Mouse (Mus musculus): Measurements from ENCODE around the gene Dtd1. TPM values are rescaled to one million over a fixed set of nuclear protein-coding genes. Genes with fewer than 3 reads are reported as not detected.
A peak's percentile ranks its signal among the peaks of the same experiment; 100 is the strongest.

Gene Dtd1
- total RNA-seq, 2 experiments from 2014 or later: 69.9 to 75.4 TPM

GRCm38 (mm10) chr2:144738161-144738560 lies 138.5 kb downstream of the Dtd1 start:
- TF ChIP-seq CTCF (conservative IDR thresholded peaks at IDR 0.05): no peak
- Histone ChIP-seq H3K4me3 (no peak overlapping the region), H3K27ac (peak overlapping the region; percentile 51)
- no peak for DNase-seq (ENCODE audit: low spot score in 2 of 2)

GRCm38 (mm10) chr2:144738576-144738975 lies 138.9 kb downstream of the Dtd1 start:
- Histone ChIP-seq H3K4me3 (no peak overlapping the region), H3K27ac (peak overlapping the region; percentile 51)
- no peak for DNase-seq (ENCODE audit: low spot score in 2 of 2)
- TF ChIP-seq CTCF (conservative IDR thresholded peaks at IDR 0.05): no peak

GRCm38 (mm10) chr2:144740577-144740997 lies 140.9 kb downstream of the Dtd1 start:
- no peak for DNase-seq (ENCODE audit: low spot score in 2 of 2)
- Histone ChIP-seq H3K27ac (no peak overlapping the region), H3K4me3 (no peak overlapping the region)
- TF ChIP-seq CTCF (conservative IDR thresholded peaks at IDR 0.05): no peak

- H3K27ac ChIP-seq: peak overlapping the region; percentile 46; the same call in 1 of the 2 replicates
- DNase-seq (ENCODE audit: low spot score in 2 of 2): no peak
- no peak overlapping the region for H3K4me3 ChIP-seq
- no peak for TF ChIP-seq CTCF (conservative IDR thresholded peaks at IDR 0.05)
Measured at GRCm38 (mm10) chr2:144741973-144742372, 142.3 kb downstream of the Dtd1 start.

GRCm38 (mm10) chr2:144743316-144743715 lies 143.6 kb downstream of the Dtd1 start:
- DNase-seq (ENCODE audit: low spot score in 2 of 2): no peak
- Histone ChIP-seq H3K4me3 (no peak overlapping the region), H3K27ac (peak overlapping the region; percentile 46; the same call in 1 of the 2 replicates)
- TF ChIP-seq CTCF (conservative IDR thresholded peaks at IDR 0.05): no peak

- H3K4me3 ChIP-seq: no peak overlapping the region
- DNase-seq (ENCODE audit: low spot score in 2 of 2): no peak
- TF ChIP-seq CTCF (conservative IDR thresholded peaks at IDR 0.05): no peak
- no peak overlapping the region for H3K27ac ChIP-seq
Measured at GRCm38 (mm10) chr2:144745266-144745665, 145.6 kb downstream of the Dtd1 start.

GRCm38 (mm10) chr2:144746046-144746783 lies 146.5 kb downstream of the Dtd1 start:
- no peak overlapping the region for H3K27ac ChIP-seq
- no peak for TF ChIP-seq CTCF (conservative IDR thresholded peaks at IDR 0.05)
- DNase-seq (ENCODE audit: low spot score in 2 of 2): no peak
- H3K4me3 ChIP-seq: no peak overlapping the region

DNA sequence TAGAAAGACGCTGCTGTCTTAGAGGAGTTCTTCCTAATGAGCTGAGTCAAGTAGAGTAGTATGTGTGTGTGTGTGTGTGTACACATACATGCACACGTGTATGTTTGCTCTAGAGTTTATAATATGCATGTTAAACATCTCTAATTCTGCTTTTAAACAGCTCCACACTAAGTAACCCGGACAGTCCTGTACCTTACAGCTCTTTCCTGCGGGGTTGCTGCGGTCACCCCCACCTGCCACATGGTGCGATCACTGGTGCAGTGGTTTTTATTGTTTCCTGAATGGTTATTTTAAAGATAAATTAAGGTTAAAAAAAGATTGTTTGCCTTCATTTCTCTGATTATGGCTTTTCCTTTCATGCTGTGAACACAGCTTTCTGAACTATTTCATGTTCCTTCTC lies 153.9 kb downstream of the Dtd1 start:
- no peak overlapping the region for H3K4me3 ChIP-seq
- DNase-seq (ENCODE audit: low spot score in 2 of 2): no peak
- peak overlapping the region; percentile 53; the same call in 1 of the 2 replicates for H3K27ac ChIP-seq
- TF ChIP-seq CTCF (conservative IDR thresholded peaks at IDR 0.05): no peak

GRCm38 (mm10) chr2:144755016-144755415 lies 155.3 kb downstream of the Dtd1 start:
- no peak for TF ChIP-seq CTCF (conservative IDR thresholded peaks at IDR 0.05)
- Histone ChIP-seq H3K27ac (no peak overlapping the region), H3K4me3 (no peak overlapping the region)
- no peak for DNase-seq (ENCODE audit: low spot score in 2 of 2)

DNA sequence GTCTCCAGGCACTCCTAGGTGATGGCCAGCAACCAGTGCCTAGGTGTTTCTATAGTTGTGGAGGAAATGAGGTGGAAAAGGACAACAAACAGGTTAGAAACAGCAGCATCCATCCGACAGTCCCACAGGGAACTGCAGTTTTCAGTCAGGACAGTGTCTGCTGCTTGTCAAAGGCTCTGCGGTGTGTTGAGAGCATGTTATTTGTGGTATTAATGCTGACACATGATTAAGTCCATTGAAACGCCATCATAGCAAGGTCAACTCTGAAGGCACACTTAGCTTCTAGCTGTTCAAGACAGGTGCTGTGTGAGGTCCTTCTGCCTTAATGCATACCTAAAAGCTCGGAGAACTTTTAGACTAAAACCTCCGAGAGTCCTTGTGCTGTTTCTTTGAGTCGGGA lies 161.0 kb downstream of the Dtd1 start:
- no peak overlapping the region for H3K4me3 ChIP-seq
- no peak for DNase-seq (ENCODE audit: low spot score in 2 of 2)
- no peak overlapping the region for H3K27ac ChIP-seq
- TF ChIP-seq CTCF (conservative IDR thresholded peaks at IDR 0.05): no peak

DNA sequence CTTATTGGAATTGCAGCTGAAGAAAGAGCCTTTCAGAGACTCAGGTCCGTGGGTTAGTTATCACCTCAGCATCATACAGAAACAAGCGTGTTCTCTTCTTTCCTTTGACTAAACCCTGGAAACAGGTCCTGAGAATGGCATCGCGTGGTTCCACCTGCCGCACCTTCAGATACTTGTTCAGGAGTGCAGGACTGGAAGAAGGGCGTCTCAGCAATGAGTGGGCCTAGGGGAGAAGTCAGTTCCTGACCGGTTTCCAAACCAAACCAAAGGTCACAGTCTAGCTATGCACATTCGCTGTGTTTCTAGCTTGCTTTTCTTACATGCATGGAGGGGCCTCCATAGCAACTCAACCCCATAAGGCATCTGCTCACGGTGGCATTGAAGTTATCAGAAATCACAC lies 164.0 kb downstream of the Dtd1 start:
- DNase-seq (ENCODE audit: low spot score in 2 of 2): no peak
- no peak overlapping the region for H3K27ac ChIP-seq
- no peak for TF ChIP-seq CTCF (conservative IDR thresholded peaks at IDR 0.05)
- no peak overlapping the region for H3K4me3 ChIP-seq

GRCm38 (mm10) chr2:144764116-144764788 lies 164.6 kb downstream of the Dtd1 start:
- no peak overlapping the region for H3K27ac ChIP-seq
- no peak for TF ChIP-seq CTCF (conservative IDR thresholded peaks at IDR 0.05)
- no peak overlapping the region for H3K4me3 ChIP-seq
- DNase-seq (ENCODE audit: low spot score in 2 of 2): no peak

GRCm38 (mm10) chr2:144765219-144765618 lies 165.5 kb downstream of the Dtd1 start:
- no peak for DNase-seq (ENCODE audit: low spot score in 2 of 2)
- Histone ChIP-seq H3K27ac (no peak overlapping the region), H3K4me3 (no peak overlapping the region)
- no peak for TF ChIP-seq CTCF (conservative IDR thresholded peaks at IDR 0.05)

All from layer of hippocampus, adult 2 months (tissue).